Mouse (Mus musculus) lung, adult 18-20 months (tissue): ENCODE data around the gene Alox15.
A peak's percentile ranks its signal among the peaks of the same experiment; 100 is the strongest.

Experiments
- DNase-seq, 2 experiments: peaks; one replicate each; pipeline ENCODE4 v3.0.0; 2022; ENCODE audit warnings: mixed read lengths in 2 of 2

Gene Alox15

DNA sequence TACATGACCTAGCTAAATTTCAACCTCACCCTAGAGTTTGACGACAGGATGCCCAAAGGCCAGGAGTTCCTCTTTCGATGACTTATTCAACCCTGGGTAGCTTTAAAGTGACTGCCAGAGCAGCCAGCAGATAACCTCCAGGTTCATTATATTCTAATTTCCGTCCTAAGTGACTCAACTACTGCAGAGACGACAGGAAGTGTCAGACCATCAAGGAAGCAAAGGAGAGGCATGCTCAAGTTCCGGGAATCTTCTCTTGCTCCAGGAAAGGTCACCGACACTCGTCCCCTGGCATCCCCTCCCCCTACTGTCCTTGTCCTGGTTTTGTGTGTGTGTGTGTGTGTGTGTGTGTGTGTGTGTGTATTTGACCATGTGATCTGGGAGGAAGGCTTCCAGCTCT is 45.7 kb downstream of the Alox15 start:
- no peak for DNase-seq

DNA sequence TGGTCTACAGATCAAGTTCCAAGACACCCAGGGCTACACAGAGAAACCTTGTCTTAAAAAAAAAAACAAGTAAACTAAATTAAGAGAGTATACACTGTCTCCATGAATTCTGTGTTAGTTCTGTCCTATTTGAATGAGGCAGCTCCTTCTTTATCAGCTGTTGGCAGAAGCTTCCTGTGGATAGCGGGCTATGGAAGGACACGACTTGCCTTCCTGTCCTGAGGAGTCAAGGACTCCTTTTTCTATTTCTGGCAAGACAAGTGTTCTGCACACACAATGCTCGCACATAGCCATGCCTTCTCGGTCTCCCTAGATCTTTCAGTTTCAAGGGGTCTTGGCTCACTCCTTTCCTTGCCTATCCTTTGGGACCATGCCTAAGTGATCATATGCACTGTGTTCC is 49.5 kb downstream of the Alox15 start:
- DNase-seq, result no peak

DNA sequence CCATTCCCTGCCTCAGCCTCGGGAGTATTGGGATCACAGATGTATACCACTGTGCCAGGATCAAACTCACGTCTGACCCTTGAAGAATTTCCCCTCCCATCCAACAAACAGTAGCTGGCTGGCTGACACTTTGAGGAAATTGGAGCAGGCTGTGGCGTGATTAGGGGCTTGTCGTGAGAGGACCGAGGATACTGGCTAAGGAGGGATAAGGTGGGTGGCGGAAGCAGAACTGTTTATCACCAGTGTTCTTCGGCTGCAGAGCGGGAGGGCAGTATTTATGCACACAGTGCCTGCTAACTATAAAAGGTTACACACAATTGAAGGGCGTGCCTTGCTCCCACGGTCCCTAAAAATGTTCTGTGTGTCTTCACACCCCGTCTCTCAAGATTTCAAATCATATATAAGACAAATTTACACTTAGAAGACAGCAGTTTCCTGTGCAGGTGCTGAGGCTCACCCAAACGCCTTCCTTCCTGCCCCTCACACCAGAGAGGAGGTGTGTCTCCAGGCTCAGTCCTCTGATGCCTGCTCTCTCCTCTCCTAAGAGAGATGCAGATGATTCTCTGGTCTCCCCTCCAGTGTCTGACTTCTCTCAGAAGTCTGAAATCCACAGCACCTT is 53.9 kb downstream of the Alox15 start:
- peak in 1 of 2 experiments; percentile 11 for DNase-seq

DNA sequence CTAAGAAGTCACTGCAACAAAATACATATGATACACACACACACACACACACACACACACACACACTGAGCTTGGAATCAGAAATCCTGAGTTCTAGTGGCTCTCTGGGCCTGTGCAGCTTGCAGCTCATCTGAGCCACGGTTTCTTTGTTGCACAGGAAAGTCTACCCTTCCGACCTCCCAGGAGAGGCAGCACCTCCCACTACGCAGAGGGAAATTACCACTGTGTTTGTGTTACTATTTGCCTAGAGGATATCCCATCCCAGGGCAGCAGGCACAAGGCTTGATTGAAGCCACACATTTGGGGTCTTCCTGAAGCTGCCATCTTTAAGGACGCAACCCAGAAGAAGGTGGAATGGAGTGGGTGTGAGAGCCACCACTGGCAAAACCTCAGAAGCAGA is 54.4 kb downstream of the Alox15 start:
- no peak for DNase-seq
